Mouse (Mus musculus) heart, adult 2 months (tissue): ENCODE measurements around the gene Exoc3l2. TPM values are rescaled to one million over a fixed set of nuclear protein-coding genes. Genes with fewer than 3 reads are reported as not detected.

Experiments used
- DNase-seq, 2 experiments: peaks; one replicate each; pipeline ENCODE4 v3.0.0; 2021
- H3K27ac ChIP-seq: fragments of 200-600 bp; 2 replicates; pipeline ENCODE4 v1.8.1; 2022
- H3K27me3 ChIP-seq: fragments of 200-500 bp; 2 replicates; pipeline ENCODE4 v1.6.1; 2012; ENCODE audit warnings: mild to moderate bottlenecking, low read length, inconsistent platforms, mixed read lengths; ENCODE audit not compliant: control insufficient read depth, insufficient read depth
- H3K36me3 ChIP-seq: fragments of 200-500 bp; 2 replicates; pipeline ENCODE4 v1.6.1; 2012; ENCODE audit warnings: low read length, inconsistent platforms; ENCODE audit not compliant: control insufficient read depth, insufficient read depth
- H3K4me1 ChIP-seq: fragments of 200-500 bp; 2 replicates; pipeline ENCODE4 v1.6.1; 2011; ENCODE audit warnings: low read length; ENCODE audit not compliant: control insufficient read depth, insufficient read depth
- H3K4me3 ChIP-seq: fragments of 200-600 bp; 2 replicates; pipeline ENCODE4 v1.8.1; 2022
- H3K79me2 ChIP-seq: fragments of 200-500 bp; replicated peaks from 2 replicates; pipeline ENCODE4 v1.6.1; 2012; ENCODE audit warnings: mild to moderate bottlenecking, inconsistent platforms, low read length, moderate library complexity, mixed read lengths; ENCODE audit not compliant: control insufficient read depth, insufficient read depth
- H3K9ac ChIP-seq: fragments of 200-500 bp; 2 replicates; pipeline ENCODE4 v1.6.1; 2012; ENCODE audit warnings: low read depth, mild to moderate bottlenecking, control low read depth, inconsistent platforms, low read length, mixed read lengths
- CTCF ChIP-seq: fragments of 200-600 bp; IDR thresholded peaks from 2 replicates; pipeline ENCODE4 v1.8.1; 2022; ENCODE audit warnings: antibody characterized with exemption, mild to moderate bottlenecking, moderate library complexity
- EP300 ChIP-seq: fragments of 200-500 bp; IDR thresholded peaks from 2 replicates; pipeline ENCODE4 v1.6.1; 2011; ENCODE audit warnings: low read depth, low read length, control low read depth; ENCODE audit not compliant: insufficient read depth
- POLR2A ChIP-seq: fragments of 200-500 bp; IDR thresholded peaks from 2 replicates; pipeline ENCODE4 v1.6.1; 2011; ENCODE audit warnings: mild to moderate bottlenecking, low read depth, low read length, control low read depth; ENCODE audit not compliant: insufficient read depth
- WGBS: fragments of 180-500 bp; shearing (Covaris S2); methylation state at CpG from one replicate; pipeline ENCODE4 v1.1.7; 2018; 5-methylcytosine and 5-hydroxymethylcytosine counted together
- intact Hi-C: fragments of 180-260 bp; cut with DNase I; formaldehyde crosslinking; loops from one replicate; pipeline ENCODE4 v1.15.1; 2025
- polyA plus RNA-seq: library from polyadenylated mRNA; depleted of rRNA; stranded (reverse); fragments of >200 nt; gene quantifications from 2 replicates; pipeline ENCODE4 v1.2.3, GENCODE M21; 2012
- total RNA-seq, 2 experiments: library from RNA; stranded (reverse); gene quantifications; 2 replicates each; pipeline ENCODE4 v1.2.3; 2021

Gene Exoc3l2
- total and polyA plus RNA-seq, 3 experiments = 0.80 to 1.5 (median 1.2) TPM

DNA sequence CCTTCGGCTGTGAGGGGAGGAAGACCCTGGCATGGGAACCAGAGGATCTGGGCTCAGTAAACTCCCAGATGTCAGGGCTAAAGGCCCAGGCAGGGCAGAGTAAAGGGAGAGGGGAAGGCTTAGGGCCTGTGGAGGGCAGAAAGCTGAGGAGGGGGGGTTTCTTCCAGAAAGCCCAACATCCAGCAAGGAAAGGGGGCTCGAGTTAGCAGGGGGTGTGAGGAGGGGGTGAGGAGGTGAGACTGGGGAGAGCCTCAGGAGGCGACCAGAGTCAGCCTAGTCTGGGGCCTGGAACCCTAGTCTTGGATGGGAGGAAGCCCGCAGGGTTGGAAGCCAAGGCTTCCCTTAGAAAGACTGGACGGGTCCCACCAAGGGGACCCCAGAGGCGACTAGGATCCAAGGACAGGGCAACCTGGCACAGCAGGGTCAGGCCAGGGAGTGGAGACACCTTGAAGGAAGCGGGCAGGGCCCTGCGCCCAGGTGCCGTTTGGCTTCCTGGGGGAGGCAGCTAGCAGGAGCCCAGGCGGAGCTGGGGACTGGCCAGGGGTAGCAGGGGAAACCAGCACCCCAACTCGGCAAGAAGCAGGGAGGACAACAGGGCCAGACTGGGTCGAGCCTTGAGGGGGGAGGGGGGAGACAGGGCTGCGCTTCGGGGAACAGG is 5.6 kb upstream of the Exoc3l2 start:
- DNase-seq = peak in 1 of 2 experiments; percentile 54
- intact Hi-C loops = loop anchor here (2.0 to 5.0 kb wide), 3 partner anchors 51 to 170 kb away; partner anchors contain the start of genes Bloc1s3, Ppp1r37, Relb and Trappc6a
- Histone ChIP-seq H3K4me3 (peak overlapping the region; percentile 67), H3K27me3 (no peaks in the 10 kb centered on the region), H3K9ac (peak overlapping the region; percentile 90), H3K4me1 (peaks cover 2% of the 10 kb centered on the region; the same call in 1 of the 2 replicates), H3K79me2 (peaks cover 9% of the 10 kb centered on the region), H3K36me3 (no peaks in the 10 kb centered on the region; the same call in 1 of the 2 replicates), H3K27ac (peak overlapping the region; percentile 84)
- TF ChIP-seq CTCF (no peak), POLR2A (no peak), EP300 (no peak)
- WGBS = 5% methylated on average over 14 of the region's 14 CpGs

- H3K4me3 ChIP-seq = peak overlapping the region; percentile 67
- DNase-seq = peak; percentile 57 to 70
- peaks cover 2% of the 10 kb centered on the region; the same call in 1 of the 2 replicates for H3K4me1 ChIP-seq
- peaks cover 9% of the 10 kb centered on the region for H3K79me2 ChIP-seq
- TF ChIP-seq CTCF = peak; percentile 53
- no peak for TF ChIP-seq EP300
- peak overlapping the region; percentile 84 for H3K27ac ChIP-seq
- H3K36me3 ChIP-seq = no peaks in the 10 kb centered on the region; the same call in 1 of the 2 replicates
- H3K27me3 ChIP-seq = no peaks in the 10 kb centered on the region
- peak overlapping the region; percentile 90 for H3K9ac ChIP-seq
- WGBS = under 1% methylated on average over 30 of the region's 31 CpGs
- intact Hi-C loops = loop anchor here (2.0 to 5.0 kb wide), 3 partner anchors 51 to 169 kb away; partner anchors contain the start of genes Bloc1s3, Ppp1r37, Relb and Trappc6a
These were observed 5.1 kb upstream of the Exoc3l2 start for GRCm38 (mm10) chr7:19458072-19458486.

DNA sequence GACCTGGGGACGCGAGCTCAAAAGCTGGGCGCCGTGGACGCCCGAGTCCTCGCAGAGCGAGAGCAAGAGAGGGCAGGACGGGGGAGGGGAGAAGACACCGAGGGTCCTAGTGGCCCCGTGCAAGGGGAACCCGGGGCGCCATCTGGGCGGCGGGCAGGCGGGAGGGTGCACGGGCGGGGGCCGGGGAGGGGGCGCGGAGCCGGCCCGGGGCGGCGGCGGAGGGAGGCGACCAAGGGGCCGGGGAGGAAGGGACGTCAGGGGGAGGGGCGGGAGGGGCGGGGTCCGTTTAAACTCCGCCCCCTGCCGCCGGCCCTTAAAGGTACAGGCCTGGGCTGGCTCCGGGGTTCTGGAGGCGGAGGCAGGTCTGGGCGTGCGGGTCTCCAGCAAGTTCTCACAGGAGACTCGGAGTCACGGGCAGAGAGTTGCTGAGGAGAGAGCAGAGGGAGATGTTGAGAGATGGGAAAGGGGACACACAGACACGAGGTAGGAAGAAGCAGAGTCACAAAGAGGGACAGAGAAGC is 4.5 kb upstream of the Exoc3l2 start, which contains the start of gene Mark4:
Gene Mark4 (minus strand): TSS at position 231 of the 521 bp plus-strand sequence.
- H3K9ac ChIP-seq = peak within 1 kb of the TSS; percentile 90
- WGBS = 1% methylated on average over 39 of the region's 42 CpGs
- DNase-seq = peak; percentile 85 to 86
- no peaks in the 10 kb centered on the region; the same call in 1 of the 2 replicates for H3K36me3 ChIP-seq
- peak within 1 kb of the TSS; percentile 67 for H3K4me3 ChIP-seq
- H3K4me1 ChIP-seq = peaks cover 2% of the 10 kb centered on the region; the same call in 1 of the 2 replicates
- intact Hi-C loops = loop anchor here (2.0 to 5.0 kb wide), 3 partner anchors 50 to 169 kb away; partner anchors contain the start of genes Bloc1s3, Ppp1r37, Relb and Trappc6a
- no peaks in the 10 kb centered on the region for H3K27me3 ChIP-seq
- H3K79me2 ChIP-seq = peaks cover 5% of the 10 kb centered on the region
- TF ChIP-seq POLR2A = peak; percentile 86
- peak; percentile 34 for TF ChIP-seq CTCF
- TF ChIP-seq EP300 = no peak
- H3K27ac ChIP-seq = peak within 1 kb of the TSS; percentile 84

GRCm38 (mm10) chr7:19459144-19459870 is 3.8 kb upstream of the Exoc3l2 start:
- H3K27me3 ChIP-seq = no peaks in the 10 kb centered on the region
- 26% methylated on average over 6 of the region's 6 CpGs for whole genome bisulfite sequencing

GRCm38 (mm10) chr7:19460500-19460899 is 2.6 kb upstream of the Exoc3l2 start:
- Histone ChIP-seq H3K36me3 (no peaks in the 10 kb centered on the region; the same call in 1 of the 2 replicates), H3K27me3 (no peaks in the 10 kb centered on the region), H3K9ac (no peak overlapping the region), H3K27ac (no peak overlapping the region), H3K79me2 (peaks cover 5% of the 10 kb centered on the region), H3K4me3 (no peak overlapping the region), H3K4me1 (peaks cover 2% of the 10 kb centered on the region; the same call in 1 of the 2 replicates)
- TF ChIP-seq POLR2A (no peak), CTCF (no peak), EP300 (no peak)
- intact Hi-C loops = no loop called here
- 100% methylated on average over 1 of the region's 1 CpGs for WGBS
- no peak for DNase-seq

More at GRCm38 (mm10) chr7:19459144-19459870, 3.8 kb upstream of the Exoc3l2 start:
- intact Hi-C loops = loop anchor here (2.0 to 5.0 kb wide), 3 partner anchors 49 to 168 kb away; partner anchors contain the start of genes Bloc1s3, Ppp1r37, Relb and Trappc6a
- Histone ChIP-seq H3K9ac (peak overlapping the region; percentile 73), H3K79me2 (peaks cover 5% of the 10 kb centered on the region), H3K27ac (peak overlapping the region; percentile 84), H3K4me1 (peaks cover 2% of the 10 kb centered on the region; the same call in 1 of the 2 replicates), H3K36me3 (no peaks in the 10 kb centered on the region; the same call in 1 of the 2 replicates), H3K4me3 (peak overlapping the region; percentile 67)
- TF ChIP-seq EP300 (no peak), POLR2A (no peak), CTCF (no peak)
- no peak for DNase-seq
